Mouse (Mus musculus) midbrain, embryonic 13.5 days (tissue): ENCODE measurements around the gene Sf3a3. TPM values are rescaled to one million over a fixed set of nuclear protein-coding genes. Genes with fewer than 3 reads are reported as not detected.
A peak's percentile ranks its signal among the peaks of the same experiment; 100 is the strongest.

Experiments
- ATAC-seq: fragments of 200-750 bp; cut with Nextera tagmentation; 2 replicates; pipeline ENCODE4 v1.8.0; 2017; ENCODE audit warnings: mild to moderate bottlenecking, moderate TSS enrichment, moderate library complexity
- H3K27ac ChIP-seq: fragments of 300-500 bp; sonication (generic); 2 replicates; pipeline ENCODE4 v1.5.1; 2015; ENCODE audit warnings: inconsistent platforms, mild to moderate bottlenecking, moderate library complexity
- H3K27me3 ChIP-seq: fragments of 300-500 bp; sonication (generic); 2 replicates; pipeline ENCODE4 v1.6.1; 2015; ENCODE audit warnings: mild to moderate bottlenecking, inconsistent platforms
- H3K36me3 ChIP-seq: fragments of 300-500 bp; sonication (generic); 2 replicates; pipeline ENCODE4 v1.6.1; 2015; ENCODE audit warnings: mild to moderate bottlenecking, inconsistent platforms
- H3K4me1 ChIP-seq: fragments of 300-500 bp; sonication (generic); replicated peaks from 2 replicates; pipeline ENCODE4 v1.6.1; 2015; ENCODE audit warnings: inconsistent platforms
- H3K4me2 ChIP-seq: fragments of 300-500 bp; sonication (generic); replicated peaks from 2 replicates; pipeline ENCODE4 v1.6.1; 2015; ENCODE audit warnings: moderate library complexity, mild to moderate bottlenecking, inconsistent platforms
- H3K4me3 ChIP-seq: fragments of 300-500 bp; sonication (generic); replicated peaks from 2 replicates; pipeline ENCODE4 v1.5.1; 2015; ENCODE audit warnings: mild to moderate bottlenecking, inconsistent platforms
- H3K9ac ChIP-seq: fragments of 300-500 bp; sonication (generic); replicated peaks from 2 replicates; pipeline ENCODE4 v1.6.1; 2015; ENCODE audit warnings: mild to moderate bottlenecking, inconsistent platforms
- H3K9me3 ChIP-seq: fragments of 300-500 bp; sonication (generic); 2 replicates; pipeline ENCODE4 v1.6.1; 2016; ENCODE audit warnings: mild to moderate bottlenecking, inconsistent platforms
- WGBS: fragments of 180-500 bp; shearing (Covaris S2); methylation state at CpG from one replicate; pipeline ENCODE4 v1.1.7; 2015; 5-methylcytosine and 5-hydroxymethylcytosine counted together
- microRNA counts: library from miRNA; unstranded; fragments of <30 nt; microRNA quantifications from one replicate; lab custom pipeline; 2016
- microRNA-seq: library from miRNA; unstranded; fragments of <30 nt; microRNA quantifications from one replicate; pipeline ENCODE4, GENCODE M21; 2016
- polyA plus RNA-seq: library from polyadenylated mRNA; unstranded; fragments of >200 nt; fragmentation: Nextera tagmentation; extraction: Ambion mirVana; gene quantifications from 2 replicates; pipeline ENCODE4 v1.2.1, GENCODE M21; 2015

Gene Sf3a3
- polyA plus RNA-seq, 1 experiment from 2014 or later = 147 TPM

GRCm38 (mm10) chr4:124770624-124771023 lies 56.0 kb downstream of the Sf3a3 start:
- no peak overlapping the region for H3K9ac ChIP-seq
- no peaks in the 10 kb centered on the region for H3K27me3 ChIP-seq
- WGBS = 77% methylated on average over 5 of the region's 5 CpGs
- no peaks in the 10 kb centered on the region for H3K36me3 ChIP-seq
- H3K9me3 ChIP-seq = no peaks in the 10 kb centered on the region
- no peak overlapping the region for H3K27ac ChIP-seq
- no peak for ATAC-seq
- H3K4me2 ChIP-seq = no peak overlapping the region
- H3K4me3 ChIP-seq = no peak overlapping the region
- H3K4me1 ChIP-seq = no peaks in the 10 kb centered on the region

DNA sequence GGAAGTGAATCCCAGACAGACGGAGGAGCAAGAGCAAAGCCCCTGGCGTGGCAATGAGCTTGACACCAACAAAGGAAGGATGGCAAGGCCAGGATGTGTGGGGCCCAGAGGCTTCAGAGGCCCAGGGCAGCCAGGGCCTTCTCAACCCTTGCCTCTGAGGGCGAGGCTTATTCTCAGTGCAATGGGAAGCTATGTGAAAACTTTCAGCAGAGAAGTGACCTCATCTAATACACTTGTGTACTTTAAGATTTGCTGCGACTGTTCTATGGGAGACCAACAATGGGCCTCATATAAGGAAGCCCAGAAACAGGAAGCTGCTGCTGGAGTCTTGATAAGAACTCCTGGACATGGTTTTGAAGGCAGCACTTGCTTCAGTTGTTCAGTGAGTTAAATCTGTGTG lies 57.5 kb downstream of the Sf3a3 start:
- H3K9me3 ChIP-seq = no peaks in the 10 kb centered on the region
- H3K27ac ChIP-seq = no peak overlapping the region
- no peaks in the 10 kb centered on the region for H3K36me3 ChIP-seq
- H3K9ac ChIP-seq = no peak overlapping the region
- no peak overlapping the region for H3K4me3 ChIP-seq
- H3K4me1 ChIP-seq = no peaks in the 10 kb centered on the region
- 56% methylated on average over 4 of the region's 4 CpGs for WGBS
- ATAC-seq = no peak
- no peaks in the 10 kb centered on the region for H3K27me3 ChIP-seq
- H3K4me2 ChIP-seq = no peak overlapping the region

DNA sequence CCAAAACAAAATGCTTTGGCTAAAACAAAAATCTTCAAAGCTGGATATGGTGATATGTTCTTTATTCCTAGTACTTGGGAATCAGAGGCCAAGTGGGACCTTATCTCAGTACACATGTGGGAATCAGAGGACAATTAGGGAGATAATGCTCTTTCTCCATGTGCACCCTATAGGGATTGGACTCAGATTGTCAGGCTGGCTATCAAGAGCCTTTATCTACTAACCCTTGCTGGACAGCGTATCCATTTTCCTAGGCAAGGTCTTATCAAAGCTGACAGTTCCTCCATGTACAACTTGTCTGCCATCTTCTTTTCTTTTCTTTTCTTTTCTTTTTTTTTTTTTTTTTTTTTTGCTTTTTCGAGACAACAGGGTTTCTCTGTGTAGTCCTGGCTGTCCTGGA lies 58.9 kb downstream of the Sf3a3 start:
- no peak overlapping the region for H3K9ac ChIP-seq
- ATAC-seq = no peak
- 88% methylated on average over 2 of the region's 2 CpGs for WGBS
- no peaks in the 10 kb centered on the region; the same call in 1 of the 2 replicates for H3K36me3 ChIP-seq
- H3K4me2 ChIP-seq = no peak overlapping the region
- no peak overlapping the region for H3K27ac ChIP-seq
- no peaks in the 10 kb centered on the region for H3K4me1 ChIP-seq
- no peak overlapping the region for H3K4me3 ChIP-seq
- H3K9me3 ChIP-seq = no peaks in the 10 kb centered on the region
- H3K27me3 ChIP-seq = no peaks in the 10 kb centered on the region

DNA sequence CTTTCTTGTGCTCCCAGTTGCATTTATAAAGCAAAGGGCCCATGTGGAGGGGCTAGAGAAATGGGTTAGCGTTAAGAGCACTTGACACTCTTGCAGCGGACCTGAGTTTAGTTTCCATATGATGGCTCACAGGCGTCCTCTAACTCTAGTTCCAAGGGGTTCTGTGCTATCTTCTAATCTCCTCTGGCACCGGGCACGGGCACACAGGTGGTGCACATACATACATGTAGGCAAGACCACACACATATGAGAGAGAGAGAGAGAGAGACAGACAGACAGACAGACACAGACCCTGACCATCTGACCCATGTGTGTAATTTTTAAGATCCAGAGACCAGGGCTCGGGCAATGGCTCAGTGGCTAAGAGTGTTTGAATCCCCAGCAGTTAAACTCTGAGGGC lies 59.4 kb downstream of the Sf3a3 start:
- Histone ChIP-seq H3K4me1 (no peaks in the 10 kb centered on the region), H3K9ac (no peak overlapping the region), H3K4me2 (no peak overlapping the region), H3K36me3 (peaks cover 3% of the 10 kb centered on the region), H3K9me3 (no peaks in the 10 kb centered on the region), H3K27me3 (no peaks in the 10 kb centered on the region), H3K27ac (no peak overlapping the region), H3K4me3 (no peak overlapping the region)
- no peak for ATAC-seq
- WGBS = 96% methylated on average over 6 of the region's 6 CpGs

GRCm38 (mm10) chr4:124774429-124774828 lies 59.9 kb downstream of the Sf3a3 start:
- no peak overlapping the region for H3K9ac ChIP-seq
- peaks cover 7% of the 10 kb centered on the region for H3K36me3 ChIP-seq
- no peak overlapping the region for H3K4me2 ChIP-seq
- no peaks in the 10 kb centered on the region for H3K27me3 ChIP-seq
- WGBS = 78% methylated on average over 2 of the region's 2 CpGs
- no peak overlapping the region for H3K27ac ChIP-seq
- no peak for ATAC-seq
- H3K9me3 ChIP-seq = no peaks in the 10 kb centered on the region
- no peak overlapping the region for H3K4me3 ChIP-seq
- H3K4me1 ChIP-seq = no peaks in the 10 kb centered on the region

DNA sequence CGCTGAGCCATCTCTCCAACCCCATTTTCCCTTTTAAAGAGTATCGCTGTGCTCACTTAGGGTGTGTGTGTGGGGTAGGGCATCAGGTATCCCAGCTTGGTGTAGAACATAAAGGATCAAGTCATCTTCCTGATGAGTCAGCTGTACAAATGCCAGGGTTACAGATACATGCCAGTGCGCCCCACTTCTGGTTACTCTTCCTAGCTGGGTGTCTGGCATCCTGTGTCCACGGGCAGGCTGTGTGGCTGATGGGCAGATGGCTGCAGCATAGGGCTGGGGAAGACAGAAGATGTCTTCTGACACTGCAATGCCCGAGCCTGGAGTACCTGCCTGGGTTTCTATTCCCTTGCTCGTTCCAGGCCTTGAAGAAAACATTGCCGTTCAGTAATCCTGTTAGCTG lies 66.8 kb downstream of the Sf3a3 start:
- Histone ChIP-seq H3K4me2 (no peak overlapping the region), H3K4me3 (no peak overlapping the region), H3K27me3 (no peaks in the 10 kb centered on the region), H3K27ac (no peak overlapping the region), H3K9ac (no peak overlapping the region), H3K9me3 (no peaks in the 10 kb centered on the region), H3K36me3 (peaks cover 68% of the 10 kb centered on the region), H3K4me1 (no peaks in the 10 kb centered on the region)
- ATAC-seq = no peak
- WGBS = 77% methylated on average over 7 of the region's 7 CpGs

MicroRNAs encoded within 50 kb of the gene (microRNA counts, 519-probe panel; counts per million panel counts)
- microRNA mmu-miR-697 (lab: Ali Mortazavi, UCI) = 110 counts per million, percentile 56 among the panel's probes with 10 or more counts
- microRNA mmu-miR-698 (lab: Ali Mortazavi, UCI) = 110 counts per million, percentile 56 among the panel's probes with 10 or more counts

Small RNA genes within 50 kb of the gene (microRNA-seq; reads per million reads assigned to microRNA genes)
- not detected for gene Gm24721
- gene Mir697 = not detected
- gene Mir698 = not detected

Other genes starting within 250 kb of the Sf3a3 start
- gene 3100002H09Rik, start 104.0 kb upstream of the Sf3a3 start, polyA plus RNA-seq = 0.79 and 1.1 TPM in 2 replicates
- gene Pou3f1, start 58.0 kb upstream of the Sf3a3 start, polyA plus RNA-seq = 14.2 and 19.3 TPM in 2 replicates
- gene Utp11, start 21.2 kb upstream of the Sf3a3 start, polyA plus RNA-seq = 48.3 and 51.1 TPM in 2 replicates
- 2.8 and 3.0 TPM in 2 replicates for gene Fhl3, start 14.1 kb upstream of the Sf3a3 start, polyA plus RNA-seq
- 25.4 and 30.4 TPM in 2 replicates for gene Inpp5b, start 27.1 kb downstream of the Sf3a3 start, polyA plus RNA-seq
- gene Mtf1, start 87.3 kb downstream of the Sf3a3 start, polyA plus RNA-seq = 14.6 and 15.7 TPM in 2 replicates
- 42.8 and 45.1 TPM in 2 replicates for gene Yrdc, start 135.9 kb downstream of the Sf3a3 start, polyA plus RNA-seq
- gene 1110065P20Rik, start 136.4 kb downstream of the Sf3a3 start, polyA plus RNA-seq = 70.6 and 77.5 TPM in 2 replicates
- 7.3 and 9.5 TPM in 2 replicates for gene Maneal, start 147.4 kb downstream of the Sf3a3 start, polyA plus RNA-seq
- gene Epha10, start 166.1 kb downstream of the Sf3a3 start, polyA plus RNA-seq = 10.0 and 13.4 TPM in 2 replicates
- gene 9930104L06Rik, start 222.3 kb downstream of the Sf3a3 start, polyA plus RNA-seq = 14.8 and 21.6 TPM in 2 replicates
- 76.4 and 77.6 TPM in 2 replicates for gene Cdca8, start 224.5 kb downstream of the Sf3a3 start, polyA plus RNA-seq